Mouse (Mus musculus): ENCODE data around the gene Cryz.

GRCm38 (mm10) chr3:154655711-154656110 lies 59.2 kb downstream of the Cryz start:
- TF ChIP-seq CTCF (IDR thresholded peaks at IDR 0.05; ENCODE audit: borderline replicate concordance, insufficient read depth, low read length) (no peak), POLR2A (IDR thresholded peaks at IDR 0.05; ENCODE audit: low read depth, low read length) (no peak)

Data from embryonic fibroblast, embryonic 13.5 days (primary cell).